Mouse (Mus musculus): ENCODE measurements around the gene Syt1. TPM values are rescaled to one million over a fixed set of nuclear protein-coding genes. Genes with fewer than 3 reads are reported as not detected.
A peak's percentile ranks its signal among the peaks of the same experiment; 100 is the strongest.

Syt1 gene
- polyA plus RNA-seq, 1 experiment from 2014 or later, result 53.4 TPM

- Histone ChIP-seq H3K27me3 (replicated peaks; ENCODE audit: control insufficient read depth, insufficient read depth, low read length) (no peaks in the 10 kb centered on the region), H3K4me1 (ENCODE audit: control insufficient read depth, insufficient read depth, low read length) (no peaks in the 10 kb centered on the region), H3K36me3 (ENCODE audit: control insufficient read depth, insufficient read depth, low read length) (no peaks in the 10 kb centered on the region), H3K4me2 (ENCODE audit: low read length) (no peak overlapping the region), H3K4me3 (ENCODE audit: low read depth, low read length) (no peak overlapping the region), H3K9ac (ENCODE audit: low read length) (no peak overlapping the region), H3K9me3 (replicated peaks; ENCODE audit: control insufficient read depth, low read length) (no peaks in the 10 kb centered on the region), H3K27ac (ENCODE audit: low read depth, low read length) (no peak overlapping the region)
- ATAC-seq, result no peak
- DNase-seq (ENCODE audit: low spot score), result peak; percentile 20
- WGBS, result 31% methylated on average over 6 of the region's 6 CpGs
Measured at GRCm38 (mm10) chr10:108470319-108470955, 540.3 kb downstream of the Syt1 start.

DNA sequence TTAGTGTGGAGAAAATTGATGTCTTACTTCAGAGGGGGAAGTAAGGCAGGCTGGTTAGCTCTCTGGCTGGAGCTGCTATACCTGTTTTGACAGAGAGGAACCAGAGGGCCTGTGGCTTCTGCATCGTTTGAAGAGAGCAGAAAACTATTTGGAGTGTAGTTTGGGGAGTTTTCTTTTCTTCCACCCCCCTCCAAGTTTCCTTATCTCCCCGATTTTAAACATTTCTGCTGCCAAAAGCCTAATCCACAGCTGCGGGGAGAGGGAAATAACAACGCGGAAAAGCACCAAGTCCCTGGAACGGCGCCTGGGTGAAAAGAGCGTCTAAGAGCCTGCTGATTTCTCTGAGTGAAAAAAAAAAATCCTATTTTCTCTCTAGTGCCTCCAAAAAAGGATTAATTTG is 544.2 kb downstream of the Syt1 start:
- no peak overlapping the region for H3K9ac ChIP-seq (ENCODE audit: low read length)
- no peak overlapping the region for H3K27ac ChIP-seq (ENCODE audit: low read depth, low read length)
- no peaks in the 10 kb centered on the region for H3K9me3 ChIP-seq (replicated peaks; ENCODE audit: control insufficient read depth, low read length)
- H3K4me2 ChIP-seq (ENCODE audit: low read length), result no peak overlapping the region
- ATAC-seq (no peak), DNase-seq (ENCODE audit: low spot score) (peak; percentile 23)
- H3K36me3 ChIP-seq (ENCODE audit: control insufficient read depth, insufficient read depth, low read length), result no peaks in the 10 kb centered on the region
- no peaks in the 10 kb centered on the region for H3K27me3 ChIP-seq (replicated peaks; ENCODE audit: control insufficient read depth, insufficient read depth, low read length)
- no peaks in the 10 kb centered on the region for H3K4me1 ChIP-seq (ENCODE audit: control insufficient read depth, insufficient read depth, low read length)
- 54% methylated on average over 8 of the region's 8 CpGs for WGBS
- H3K4me3 ChIP-seq (ENCODE audit: low read depth, low read length), result no peak overlapping the region

DNA sequence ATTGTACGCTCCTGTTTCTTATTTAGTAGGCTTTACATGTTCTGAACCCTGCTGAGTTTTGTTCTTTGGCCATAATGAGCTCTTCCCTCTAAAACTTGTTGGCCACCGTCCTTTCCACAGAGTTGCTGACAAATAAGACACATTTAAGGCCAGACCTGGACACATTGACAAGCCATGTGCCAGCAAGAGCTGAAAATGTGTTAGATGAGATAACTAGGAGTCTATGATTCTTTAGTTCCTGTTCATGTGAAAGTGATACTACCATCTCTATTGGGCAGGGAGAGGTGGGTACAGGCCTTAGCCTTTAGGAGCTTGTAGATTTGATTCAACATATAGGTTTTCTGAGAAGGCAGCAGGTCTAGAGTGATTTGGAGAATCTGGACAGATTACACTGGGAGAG is 548.9 kb downstream of the Syt1 start:
- Histone ChIP-seq H3K9me3 (replicated peaks; ENCODE audit: control insufficient read depth, low read length) (no peaks in the 10 kb centered on the region), H3K9ac (ENCODE audit: low read length) (no peak overlapping the region), H3K4me3 (ENCODE audit: low read depth, low read length) (no peak overlapping the region), H3K4me2 (ENCODE audit: low read length) (no peak overlapping the region), H3K27ac (ENCODE audit: low read depth, low read length) (no peak overlapping the region), H3K27me3 (replicated peaks; ENCODE audit: control insufficient read depth, insufficient read depth, low read length) (no peaks in the 10 kb centered on the region), H3K4me1 (ENCODE audit: control insufficient read depth, insufficient read depth, low read length) (no peaks in the 10 kb centered on the region), H3K36me3 (ENCODE audit: control insufficient read depth, insufficient read depth, low read length) (no peaks in the 10 kb centered on the region)
- DNase-seq (ENCODE audit: low spot score) (no peak), ATAC-seq (no peak)
- WGBS, result 38% methylated on average over 2 of the region's 2 CpGs

GRCm38 (mm10) chr10:108457054-108457453 is 553.7 kb downstream of the Syt1 start:
- Histone ChIP-seq H3K27ac (ENCODE audit: low read depth, low read length) (no peak overlapping the region), H3K4me2 (ENCODE audit: low read length) (no peak overlapping the region), H3K9ac (ENCODE audit: low read length) (no peak overlapping the region), H3K9me3 (replicated peaks; ENCODE audit: control insufficient read depth, low read length) (no peaks in the 10 kb centered on the region), H3K36me3 (ENCODE audit: control insufficient read depth, insufficient read depth, low read length) (no peaks in the 10 kb centered on the region), H3K27me3 (replicated peaks; ENCODE audit: control insufficient read depth, insufficient read depth, low read length) (no peaks in the 10 kb centered on the region), H3K4me1 (ENCODE audit: control insufficient read depth, insufficient read depth, low read length) (no peaks in the 10 kb centered on the region), H3K4me3 (ENCODE audit: low read depth, low read length) (no peak overlapping the region)
- ATAC-seq (no peak), DNase-seq (ENCODE audit: low spot score) (no peak)
- WGBS, result 100% methylated on average over 2 of the region's 2 CpGs

DNA sequence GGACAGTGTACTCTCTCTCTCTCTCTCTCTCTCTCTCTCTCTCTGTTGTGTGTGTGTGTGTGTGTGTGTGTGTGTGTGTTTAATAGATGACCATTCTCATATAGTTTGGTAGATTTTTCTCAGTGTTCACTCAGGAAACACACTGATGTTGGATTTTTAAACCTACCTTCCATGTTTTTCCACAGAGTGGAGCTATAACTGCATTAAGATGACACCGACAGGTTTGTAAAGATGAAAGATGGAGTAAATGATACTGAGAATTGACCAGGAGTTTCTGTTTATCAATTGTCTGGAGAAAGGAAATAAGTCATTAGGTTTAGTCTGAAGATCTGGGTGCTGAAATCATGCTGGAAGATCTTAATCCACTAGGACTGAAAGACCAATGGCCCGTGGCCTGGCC is 554.9 kb downstream of the Syt1 start:
- H3K9me3 ChIP-seq (replicated peaks; ENCODE audit: control insufficient read depth, low read length), result no peaks in the 10 kb centered on the region
- H3K4me1 ChIP-seq (ENCODE audit: control insufficient read depth, insufficient read depth, low read length), result no peaks in the 10 kb centered on the region
- no peak overlapping the region for H3K9ac ChIP-seq (ENCODE audit: low read length)
- H3K27ac ChIP-seq (ENCODE audit: low read depth, low read length), result no peak overlapping the region
- no peak overlapping the region for H3K4me2 ChIP-seq (ENCODE audit: low read length)
- H3K4me3 ChIP-seq (ENCODE audit: low read depth, low read length), result no peak overlapping the region
- no peaks in the 10 kb centered on the region for H3K27me3 ChIP-seq (replicated peaks; ENCODE audit: control insufficient read depth, insufficient read depth, low read length)
- no peaks in the 10 kb centered on the region for H3K36me3 ChIP-seq (ENCODE audit: control insufficient read depth, insufficient read depth, low read length)
- ATAC-seq, result no peak
- 95% methylated on average over 2 of the region's 2 CpGs for WGBS
- DNase-seq (ENCODE audit: low spot score), result peak; percentile 60

- 80% methylated on average over 10 of the region's 10 CpGs for WGBS
- no peaks in the 10 kb centered on the region for H3K4me1 ChIP-seq (ENCODE audit: control insufficient read depth, insufficient read depth, low read length)
- H3K36me3 ChIP-seq (ENCODE audit: control insufficient read depth, insufficient read depth, low read length), result no peaks in the 10 kb centered on the region
- H3K27ac ChIP-seq (ENCODE audit: low read depth, low read length), result no peak overlapping the region
- no peak overlapping the region for H3K4me3 ChIP-seq (ENCODE audit: low read depth, low read length)
- no peak overlapping the region for H3K4me2 ChIP-seq (ENCODE audit: low read length)
- H3K9me3 ChIP-seq (replicated peaks; ENCODE audit: control insufficient read depth, low read length), result no peaks in the 10 kb centered on the region
- H3K9ac ChIP-seq (ENCODE audit: low read length), result no peak overlapping the region
- ATAC-seq, result no peak
- DNase-seq (ENCODE audit: low spot score), result no peak
- no peaks in the 10 kb centered on the region for H3K27me3 ChIP-seq (replicated peaks; ENCODE audit: control insufficient read depth, insufficient read depth, low read length)
Measured at GRCm38 (mm10) chr10:108455204-108455603, 555.6 kb downstream of the Syt1 start.

DNA sequence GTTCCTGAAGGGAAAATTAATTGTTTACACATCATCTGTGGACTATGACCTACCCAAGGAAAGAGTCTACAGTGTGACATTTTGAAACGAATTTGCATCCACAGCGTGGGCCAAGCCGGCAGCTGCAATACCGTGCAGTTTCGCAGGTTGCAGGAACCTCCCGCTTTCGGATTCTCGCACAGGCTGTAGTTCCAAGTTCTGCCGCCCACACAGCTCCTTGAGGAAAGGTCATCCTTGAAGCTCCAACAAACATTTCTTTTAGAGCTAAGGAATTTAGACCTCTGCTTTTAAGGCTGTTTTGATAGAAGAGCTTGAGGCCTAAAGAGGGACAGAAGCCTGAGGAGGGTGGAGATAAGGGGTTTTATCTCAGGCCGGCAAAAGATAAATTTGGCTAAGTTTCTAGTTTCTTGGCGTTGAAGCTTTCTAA is 556.1 kb downstream of the Syt1 start:
- Histone ChIP-seq H3K4me3 (ENCODE audit: low read depth, low read length) (no peak overlapping the region), H3K9me3 (replicated peaks; ENCODE audit: control insufficient read depth, low read length) (no peaks in the 10 kb centered on the region), H3K4me1 (ENCODE audit: control insufficient read depth, insufficient read depth, low read length) (no peaks in the 10 kb centered on the region), H3K36me3 (ENCODE audit: control insufficient read depth, insufficient read depth, low read length) (no peaks in the 10 kb centered on the region), H3K4me2 (ENCODE audit: low read length) (no peak overlapping the region), H3K27me3 (replicated peaks; ENCODE audit: control insufficient read depth, insufficient read depth, low read length) (no peaks in the 10 kb centered on the region), H3K27ac (ENCODE audit: low read depth, low read length) (no peak overlapping the region), H3K9ac (ENCODE audit: low read length) (no peak overlapping the region)
- 89% methylated on average over 11 of the region's 11 CpGs for WGBS
- DNase-seq (ENCODE audit: low spot score) (no peak), ATAC-seq (no peak)

DNA sequence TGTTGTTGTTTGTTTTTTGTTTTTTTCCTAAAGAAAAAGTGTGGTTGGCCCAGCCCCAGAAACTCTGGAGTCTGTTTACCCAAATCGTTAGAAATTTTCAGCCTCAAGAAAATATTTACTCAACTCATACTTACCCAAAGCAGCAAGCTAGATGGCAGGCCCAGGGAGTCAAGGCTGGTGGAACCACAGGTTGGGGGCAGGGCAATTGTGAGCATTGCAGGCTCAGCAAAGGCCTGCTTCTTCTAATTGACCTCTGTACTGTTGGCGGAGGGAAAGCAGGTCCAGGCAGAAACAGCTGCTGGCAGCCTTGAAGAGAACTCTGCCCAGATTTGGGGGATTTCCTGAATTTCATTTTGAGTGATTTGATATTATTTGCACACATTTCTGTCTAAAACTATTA is 557.2 kb downstream of the Syt1 start:
- H3K27me3 ChIP-seq (replicated peaks; ENCODE audit: control insufficient read depth, insufficient read depth, low read length), result no peaks in the 10 kb centered on the region
- no peaks in the 10 kb centered on the region for H3K4me1 ChIP-seq (ENCODE audit: control insufficient read depth, insufficient read depth, low read length)
- no peak overlapping the region for H3K27ac ChIP-seq (ENCODE audit: low read depth, low read length)
- DNase-seq (ENCODE audit: low spot score) (no peak), ATAC-seq (no peak)
- 60% methylated on average over 2 of the region's 2 CpGs for WGBS
- H3K4me3 ChIP-seq (ENCODE audit: low read depth, low read length), result no peak overlapping the region
- no peaks in the 10 kb centered on the region for H3K9me3 ChIP-seq (replicated peaks; ENCODE audit: control insufficient read depth, low read length)
- no peak overlapping the region for H3K4me2 ChIP-seq (ENCODE audit: low read length)
- no peaks in the 10 kb centered on the region for H3K36me3 ChIP-seq (ENCODE audit: control insufficient read depth, insufficient read depth, low read length)
- no peak overlapping the region for H3K9ac ChIP-seq (ENCODE audit: low read length)

DNA sequence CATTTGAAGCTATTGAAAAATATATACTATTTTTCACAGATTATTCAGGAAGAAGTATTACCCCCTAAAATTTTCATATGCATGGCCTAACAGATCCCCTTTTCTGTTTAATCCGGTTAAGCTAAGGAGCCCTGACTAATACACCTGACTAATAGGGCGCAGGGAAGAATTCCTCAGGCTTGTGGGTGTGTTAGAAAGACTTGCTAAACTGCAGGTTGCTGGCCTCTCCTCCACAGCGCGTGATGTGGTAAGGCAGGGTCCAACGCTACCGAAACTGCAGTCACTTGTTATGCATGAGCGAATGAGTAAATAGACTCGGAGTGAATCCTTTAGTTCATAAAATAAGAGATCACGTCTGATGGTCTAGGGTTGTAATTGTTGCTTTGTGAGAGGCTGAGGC is 558.4 kb downstream of the Syt1 start:
- WGBS, result 93% methylated on average over 9 of the region's 9 CpGs
- Histone ChIP-seq H3K4me1 (ENCODE audit: control insufficient read depth, insufficient read depth, low read length) (no peaks in the 10 kb centered on the region), H3K9me3 (replicated peaks; ENCODE audit: control insufficient read depth, low read length) (no peaks in the 10 kb centered on the region), H3K9ac (ENCODE audit: low read length) (no peak overlapping the region), H3K4me2 (ENCODE audit: low read length) (no peak overlapping the region), H3K36me3 (ENCODE audit: control insufficient read depth, insufficient read depth, low read length) (no peaks in the 10 kb centered on the region), H3K27me3 (replicated peaks; ENCODE audit: control insufficient read depth, insufficient read depth, low read length) (no peaks in the 10 kb centered on the region), H3K4me3 (ENCODE audit: low read depth, low read length) (no peak overlapping the region), H3K27ac (ENCODE audit: low read depth, low read length) (no peak overlapping the region)
- DNase-seq (ENCODE audit: low spot score), result no peak
- no peak for ATAC-seq
